Mouse (Mus musculus): ENCODE results near the gene Esyt3. TPM values are rescaled to one million over a fixed set of nuclear protein-coding genes. Genes with fewer than 3 reads are reported as not detected.
A peak's percentile ranks its signal among the peaks of the same experiment; 100 is the strongest.

The Esyt3 gene
- polyA plus RNA-seq, 1 experiment from 2014 or later: 0.35 TPM

DNA sequence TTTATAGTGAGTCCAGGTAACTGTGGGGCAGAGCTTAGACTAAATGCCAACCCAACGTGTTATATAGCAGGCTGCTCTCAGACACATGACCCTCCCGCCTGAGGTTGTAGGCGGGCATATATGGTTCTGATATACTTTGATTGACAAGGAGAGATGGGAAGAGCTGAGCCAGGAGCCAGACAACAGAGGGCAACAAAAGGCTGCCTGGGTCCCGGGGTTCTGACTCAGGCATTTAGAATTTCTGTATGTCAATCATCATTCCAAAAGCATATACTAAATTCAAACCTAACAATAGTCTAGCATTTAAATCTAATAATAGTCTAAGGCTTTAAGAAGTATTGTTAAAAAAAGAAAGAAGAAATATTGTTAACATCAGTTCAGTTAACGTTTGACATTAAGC is 20.8 kb upstream of the Esyt3 start:
- Histone ChIP-seq H3K27ac (no peak overlapping the region), H3K36me3 (replicated peaks) (no peaks in the 10 kb centered on the region), H3K4me3 (no peak overlapping the region), H3K27me3 (ENCODE audit: poor library complexity, severe bottlenecking) (no peaks in the 10 kb centered on the region), H3K9me3 (no peaks in the 10 kb centered on the region), H3K4me1 (0 out of 2 replicates have a peak, but pooled peaks cover 2% of the 10 kb centered on the region)
- WGBS: 78% methylated on average over 5 of the region's 5 CpGs
- no peak for DNase-seq (ENCODE audit: extremely low spot score, low spot score)

DNA sequence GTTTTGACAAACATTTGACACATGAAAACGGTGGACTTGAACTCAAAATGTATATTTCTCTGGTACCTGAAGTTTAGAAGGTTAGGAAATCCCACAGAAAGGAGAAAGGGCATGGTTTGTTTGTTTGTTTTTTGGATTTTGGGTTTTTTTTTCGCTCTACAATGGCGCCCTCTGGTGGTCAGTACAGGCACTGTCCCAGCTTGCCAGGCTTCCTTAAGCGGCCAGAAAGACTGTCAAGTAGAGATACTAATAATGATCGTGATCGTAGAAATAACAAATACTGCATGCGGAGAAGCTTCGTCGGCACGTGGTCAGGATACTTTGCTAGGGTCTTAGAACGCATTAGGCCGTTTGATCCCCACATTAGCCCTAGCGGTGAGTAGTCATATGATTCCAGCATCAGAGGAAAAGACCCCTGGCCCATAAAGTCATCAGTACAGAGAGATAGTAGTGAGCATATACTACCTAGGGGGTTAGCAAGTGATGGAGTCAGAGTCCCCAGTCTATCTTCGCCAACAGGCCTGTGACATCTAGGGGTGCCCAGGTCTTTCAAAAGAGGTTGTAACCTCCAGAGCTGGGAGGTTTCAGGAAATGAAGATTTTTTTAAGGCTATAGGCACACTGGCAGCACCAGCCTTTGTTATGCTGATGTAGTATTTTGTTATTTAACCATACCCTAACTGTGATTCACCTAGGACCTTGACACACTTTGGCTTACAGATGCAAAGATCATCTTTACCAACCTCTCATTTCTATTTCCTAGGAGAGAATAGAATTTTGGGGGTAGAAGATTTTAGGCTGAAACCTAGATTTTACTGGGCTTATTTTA is 18.4 kb upstream of the Esyt3 start:
- 16% methylated on average over 14 of the region's 14 CpGs for WGBS
- no peak overlapping the region for H3K4me3 ChIP-seq
- no peaks in the 10 kb centered on the region for H3K36me3 ChIP-seq (replicated peaks)
- DNase-seq (ENCODE audit: extremely low spot score, low spot score): peak; percentile 49
- H3K27ac ChIP-seq: no peak overlapping the region
- H3K4me1 ChIP-seq: 0 out of 2 replicates have a peak, but pooled peaks cover 2% of the 10 kb centered on the region
- no peaks in the 10 kb centered on the region for H3K27me3 ChIP-seq (ENCODE audit: poor library complexity, severe bottlenecking)
- H3K9me3 ChIP-seq: no peaks in the 10 kb centered on the region

DNA sequence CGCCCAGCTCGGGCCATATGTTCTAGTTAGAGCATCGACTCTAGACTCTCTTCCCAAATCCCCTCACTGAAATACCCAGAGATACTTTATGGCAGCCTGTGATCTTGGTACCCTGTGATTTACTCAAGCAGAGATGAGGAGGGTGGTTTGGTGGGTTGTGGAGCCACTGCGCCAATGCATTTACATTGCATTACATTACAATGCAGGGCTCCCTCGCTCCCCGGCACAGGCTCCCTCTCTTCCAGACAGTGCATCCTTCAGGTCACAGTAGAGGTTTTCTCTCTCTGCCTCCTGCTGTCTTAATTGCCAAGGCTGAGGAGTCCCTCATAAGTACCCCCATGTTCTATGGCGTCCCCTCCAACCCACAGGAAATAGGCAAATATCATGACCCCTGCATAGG is 10.1 kb upstream of the Esyt3 start:
- H3K4me3 ChIP-seq: no peak overlapping the region
- DNase-seq (ENCODE audit: extremely low spot score, low spot score): no peak
- no peaks in the 10 kb centered on the region for H3K27me3 ChIP-seq (ENCODE audit: poor library complexity, severe bottlenecking)
- H3K4me1 ChIP-seq: no peaks in the 10 kb centered on the region
- H3K9me3 ChIP-seq: no peaks in the 10 kb centered on the region
- no peak overlapping the region for H3K27ac ChIP-seq
- no peaks in the 10 kb centered on the region for H3K36me3 ChIP-seq (replicated peaks)
- 79% methylated on average over 7 of the region's 7 CpGs for WGBS

DNA sequence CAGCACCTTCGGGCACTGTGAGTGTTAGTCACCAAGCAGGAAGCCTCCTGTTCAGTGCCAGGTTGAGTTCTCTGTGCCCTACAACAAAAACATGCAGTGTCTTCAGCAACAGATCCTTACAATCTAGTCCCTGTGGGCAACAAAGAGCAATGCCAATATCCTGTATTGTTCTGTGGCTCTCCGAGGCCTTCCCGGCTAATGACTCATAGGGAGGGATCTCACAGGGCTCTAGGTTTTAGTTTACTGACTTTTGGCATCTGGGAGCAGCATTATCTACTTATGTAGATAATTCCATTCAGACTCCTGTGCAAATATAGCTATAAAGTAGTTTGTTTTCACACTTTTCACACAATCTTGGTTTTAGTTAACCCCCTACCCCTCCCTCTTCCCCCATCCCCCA is 7.5 kb upstream of the Esyt3 start:
- Histone ChIP-seq H3K4me1 (no peaks in the 10 kb centered on the region), H3K36me3 (replicated peaks) (no peaks in the 10 kb centered on the region), H3K27ac (no peak overlapping the region), H3K9me3 (no peaks in the 10 kb centered on the region), H3K27me3 (ENCODE audit: poor library complexity, severe bottlenecking) (no peaks in the 10 kb centered on the region), H3K4me3 (no peak overlapping the region)
- 82% methylated on average over 3 of the region's 3 CpGs for WGBS
- no peak for DNase-seq (ENCODE audit: extremely low spot score, low spot score)

DNA sequence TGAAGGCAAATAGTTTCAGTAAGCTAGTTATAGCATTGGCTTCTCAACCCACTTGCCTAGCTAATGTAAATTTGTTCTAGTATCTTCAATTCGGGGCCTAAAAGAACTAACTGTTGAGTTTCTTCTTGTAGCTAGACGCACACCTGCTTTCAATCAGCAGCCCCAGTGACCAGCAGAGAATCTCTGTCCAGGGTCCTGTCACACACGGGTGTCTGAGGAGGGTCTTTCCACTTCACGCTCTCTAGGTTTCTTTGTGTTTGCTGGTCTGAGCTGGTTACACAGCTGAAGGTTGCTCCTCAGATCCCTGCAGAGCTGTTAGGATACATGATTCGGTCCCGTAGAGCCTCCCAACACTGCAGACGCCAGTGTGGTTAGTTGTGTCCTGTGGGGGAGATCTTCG is 4.7 kb upstream of the Esyt3 start:
- Histone ChIP-seq H3K4me1 (peaks cover 7% of the 10 kb centered on the region), H3K9me3 (no peaks in the 10 kb centered on the region), H3K4me3 (no peak overlapping the region), H3K36me3 (replicated peaks) (no peaks in the 10 kb centered on the region), H3K27me3 (ENCODE audit: poor library complexity, severe bottlenecking) (peaks cover 26% of the 10 kb centered on the region), H3K27ac (no peak overlapping the region)
- WGBS: 72% methylated on average over 8 of the region's 8 CpGs
- no peak for DNase-seq (ENCODE audit: extremely low spot score, low spot score)

DNA sequence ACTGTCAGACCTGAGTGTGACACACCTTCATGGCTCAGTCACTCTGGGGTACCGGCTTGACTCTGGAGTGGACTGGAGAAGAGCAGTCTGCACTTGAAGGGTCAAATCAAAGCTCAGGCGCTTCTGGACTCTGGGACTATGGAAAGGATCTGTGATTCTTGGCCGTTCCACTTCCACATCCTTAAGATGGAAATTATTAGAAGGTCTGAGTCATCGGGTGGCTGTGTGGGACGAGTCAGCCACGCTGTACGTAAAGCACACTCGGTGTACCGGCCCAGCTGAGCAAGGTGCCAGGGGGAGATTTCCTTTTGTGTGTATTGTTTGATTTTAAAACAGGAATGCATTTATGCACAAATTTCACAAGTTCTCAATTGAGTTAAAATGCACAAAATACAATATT is 3.6 kb upstream of the Esyt3 start:
- Histone ChIP-seq H3K36me3 (replicated peaks) (no peaks in the 10 kb centered on the region), H3K9me3 (no peaks in the 10 kb centered on the region), H3K27me3 (ENCODE audit: poor library complexity, severe bottlenecking) (peaks cover 38% of the 10 kb centered on the region), H3K27ac (no peak overlapping the region), H3K4me1 (peaks cover 18% of the 10 kb centered on the region), H3K4me3 (no peak overlapping the region)
- no peak for DNase-seq (ENCODE audit: extremely low spot score, low spot score)
- 90% methylated on average over 9 of the region's 9 CpGs for WGBS

DNA sequence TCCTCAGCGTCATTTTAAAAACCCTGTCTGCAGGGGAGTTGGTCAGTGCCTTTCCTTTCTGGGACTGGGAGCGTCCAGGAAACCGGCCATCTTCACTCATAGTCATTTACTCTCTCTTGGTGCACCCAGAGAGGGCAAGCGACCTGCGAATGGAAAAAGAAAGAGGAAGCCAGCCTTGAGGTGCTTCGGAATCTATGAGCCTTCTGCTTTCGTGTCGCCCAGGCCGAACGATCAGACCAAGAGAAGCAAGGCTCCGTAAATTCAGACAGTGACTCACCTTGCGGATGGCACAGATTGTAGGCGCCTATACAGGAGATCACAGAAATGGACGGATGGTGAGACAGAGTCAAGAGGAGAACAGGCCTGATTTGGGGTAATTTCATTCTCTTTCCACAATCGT is 655 bp upstream of the Esyt3 start:
- Histone ChIP-seq H3K27ac (no peak overlapping the region), H3K4me1 (peaks cover 29% of the 10 kb centered on the region), H3K27me3 (ENCODE audit: poor library complexity, severe bottlenecking) (peaks cover 67% of the 10 kb centered on the region), H3K9me3 (no peaks in the 10 kb centered on the region), H3K36me3 (replicated peaks) (no peaks in the 10 kb centered on the region), H3K4me3 (no peak overlapping the region)
- 92% methylated on average over 15 of the region's 15 CpGs for WGBS
- no peak for DNase-seq (ENCODE audit: extremely low spot score, low spot score)

DNA sequence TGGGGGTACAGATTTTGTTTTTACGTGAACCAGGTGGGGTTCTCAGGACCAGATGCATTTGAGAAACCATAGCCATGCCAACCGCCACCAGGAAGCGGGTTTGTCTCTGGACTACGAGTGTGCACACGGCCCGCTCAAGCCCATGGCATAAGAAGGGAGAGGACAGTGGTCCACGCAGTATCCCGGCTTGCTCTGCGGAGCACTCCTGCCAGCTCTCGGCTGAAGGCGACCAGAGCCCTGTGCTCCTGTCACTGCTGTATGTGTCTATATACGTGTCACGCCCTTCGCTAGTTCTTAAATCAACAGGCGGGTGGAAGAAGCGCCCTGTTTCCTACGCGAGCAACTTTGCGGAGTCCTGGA is 816 bp downstream of the Esyt3 start:
- H3K4me1 ChIP-seq: peaks cover 29% of the 10 kb centered on the region
- peaks cover 67% of the 10 kb centered on the region for H3K27me3 ChIP-seq (ENCODE audit: poor library complexity, severe bottlenecking)
- H3K36me3 ChIP-seq (replicated peaks): no peaks in the 10 kb centered on the region
- H3K9me3 ChIP-seq: no peaks in the 10 kb centered on the region
- WGBS: 5% methylated on average over 19 of the region's 19 CpGs
- H3K4me3 ChIP-seq: peak overlapping the region; percentile 60
- 0 out of 2 replicates have a peak overlapping the region, but pooled peaks have one; percentile 37 for H3K27ac ChIP-seq
- peak; percentile 32 for DNase-seq (ENCODE audit: extremely low spot score, low spot score)

DNA sequence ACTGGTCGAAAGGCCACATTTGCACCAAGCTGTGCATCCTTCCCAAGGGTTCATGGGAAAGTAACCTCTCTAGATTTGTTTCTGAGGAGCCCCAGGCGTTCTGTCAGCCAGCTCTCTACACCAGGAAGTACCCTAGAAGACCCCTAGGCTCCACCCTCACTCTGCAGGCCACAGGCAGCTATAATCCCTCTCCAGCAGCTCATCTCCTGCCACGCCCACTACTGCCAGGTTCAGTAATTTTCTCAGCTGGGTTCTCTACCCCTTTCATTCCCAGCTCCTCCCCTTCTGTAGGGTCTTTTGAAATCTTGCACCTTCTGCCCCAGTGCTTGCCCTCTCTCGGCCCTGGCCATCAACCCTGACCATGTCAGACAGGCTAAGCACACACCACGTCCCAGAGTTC is 2.4 kb downstream of the Esyt3 start:
- no peaks in the 10 kb centered on the region for H3K9me3 ChIP-seq
- DNase-seq (ENCODE audit: extremely low spot score, low spot score): no peak
- no peak overlapping the region for H3K27ac ChIP-seq
- H3K36me3 ChIP-seq (replicated peaks): no peaks in the 10 kb centered on the region
- peaks cover 67% of the 10 kb centered on the region for H3K27me3 ChIP-seq (ENCODE audit: poor library complexity, severe bottlenecking)
- no peak overlapping the region for H3K4me3 ChIP-seq
- H3K4me1 ChIP-seq: peaks cover 29% of the 10 kb centered on the region
- 22% methylated on average over 5 of the region's 5 CpGs for WGBS

DNA sequence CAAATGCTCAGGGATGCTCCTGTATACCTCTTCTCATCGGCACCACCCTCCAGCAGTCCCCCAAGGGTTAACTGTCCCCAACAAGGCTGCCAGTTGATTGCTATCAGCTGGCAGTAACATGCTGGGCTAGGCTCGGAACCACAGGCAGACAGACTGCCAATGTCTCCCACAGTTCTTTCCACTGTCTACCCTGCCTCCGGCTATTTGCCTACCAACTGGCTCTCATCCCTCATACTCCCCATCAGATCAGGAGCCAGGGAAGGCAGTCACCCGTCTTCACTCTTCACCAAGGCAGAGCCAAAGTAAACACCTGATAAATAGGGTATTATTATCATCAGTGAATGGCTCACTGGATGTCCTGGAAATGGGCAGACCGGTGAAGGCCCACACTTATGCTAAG is 3.6 kb downstream of the Esyt3 start:
- no peaks in the 10 kb centered on the region for H3K9me3 ChIP-seq
- WGBS: 76% methylated on average over 5 of the region's 5 CpGs
- peaks cover 58% of the 10 kb centered on the region for H3K27me3 ChIP-seq (ENCODE audit: poor library complexity, severe bottlenecking)
- DNase-seq (ENCODE audit: extremely low spot score, low spot score): no peak
- no peak overlapping the region for H3K4me3 ChIP-seq
- no peak overlapping the region for H3K27ac ChIP-seq
- H3K4me1 ChIP-seq: peaks cover 29% of the 10 kb centered on the region
- no peaks in the 10 kb centered on the region for H3K36me3 ChIP-seq (replicated peaks)

DNA sequence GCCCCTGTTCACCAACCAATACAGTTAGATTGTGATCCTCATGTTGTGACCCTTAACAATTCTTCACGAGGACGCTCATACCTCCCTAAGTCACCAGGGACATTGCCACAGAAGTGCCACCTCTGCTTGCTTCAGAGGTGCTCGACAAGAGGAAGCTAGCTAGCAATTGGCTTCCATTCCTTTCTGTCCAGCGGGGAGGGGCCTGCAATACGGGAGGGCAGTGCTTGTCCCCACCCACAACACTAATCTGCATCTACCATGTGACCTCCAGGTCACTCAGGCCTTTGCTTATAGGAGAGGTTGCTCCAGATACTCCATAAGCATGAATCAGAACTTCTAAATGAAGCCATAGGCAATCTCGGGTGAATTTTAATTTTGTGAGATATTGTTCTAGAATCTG is 5.0 kb downstream of the Esyt3 start:
- no peaks in the 10 kb centered on the region for H3K36me3 ChIP-seq (replicated peaks)
- peaks cover 26% of the 10 kb centered on the region for H3K4me1 ChIP-seq
- DNase-seq (ENCODE audit: extremely low spot score, low spot score): no peak
- H3K9me3 ChIP-seq: no peaks in the 10 kb centered on the region
- no peak overlapping the region for H3K4me3 ChIP-seq
- 67% methylated on average over 6 of the region's 6 CpGs for WGBS
- H3K27ac ChIP-seq: no peak overlapping the region
- H3K27me3 ChIP-seq (ENCODE audit: poor library complexity, severe bottlenecking): peaks cover 44% of the 10 kb centered on the region

DNA sequence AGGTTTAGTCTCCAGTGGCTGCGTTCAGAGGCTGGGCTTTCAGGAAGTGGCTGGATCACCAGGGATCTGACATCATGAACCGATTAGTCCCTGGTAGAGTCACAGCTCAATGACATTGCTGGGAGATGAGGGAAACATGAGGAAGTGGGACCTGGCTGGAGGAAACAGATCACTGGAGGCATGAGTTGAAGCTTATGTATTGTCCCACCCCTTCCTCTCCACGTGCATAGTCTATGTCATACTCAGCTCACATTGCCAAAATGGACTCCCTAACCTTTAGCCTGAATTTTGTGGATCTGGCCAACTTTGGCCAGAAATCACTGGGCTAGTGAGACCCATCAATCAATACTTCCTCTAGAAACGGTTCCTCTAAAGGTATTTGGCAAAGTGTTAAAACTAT is 5.4 kb downstream of the Esyt3 start:
- no peak overlapping the region for H3K4me3 ChIP-seq
- peaks cover 21% of the 10 kb centered on the region for H3K4me1 ChIP-seq
- no peak overlapping the region for H3K27ac ChIP-seq
- H3K36me3 ChIP-seq (replicated peaks): no peaks in the 10 kb centered on the region
- 85% methylated on average over 4 of the region's 4 CpGs for WGBS
- no peaks in the 10 kb centered on the region for H3K9me3 ChIP-seq
- DNase-seq (ENCODE audit: extremely low spot score, low spot score): no peak
- peaks cover 40% of the 10 kb centered on the region for H3K27me3 ChIP-seq (ENCODE audit: poor library complexity, severe bottlenecking)

DNA sequence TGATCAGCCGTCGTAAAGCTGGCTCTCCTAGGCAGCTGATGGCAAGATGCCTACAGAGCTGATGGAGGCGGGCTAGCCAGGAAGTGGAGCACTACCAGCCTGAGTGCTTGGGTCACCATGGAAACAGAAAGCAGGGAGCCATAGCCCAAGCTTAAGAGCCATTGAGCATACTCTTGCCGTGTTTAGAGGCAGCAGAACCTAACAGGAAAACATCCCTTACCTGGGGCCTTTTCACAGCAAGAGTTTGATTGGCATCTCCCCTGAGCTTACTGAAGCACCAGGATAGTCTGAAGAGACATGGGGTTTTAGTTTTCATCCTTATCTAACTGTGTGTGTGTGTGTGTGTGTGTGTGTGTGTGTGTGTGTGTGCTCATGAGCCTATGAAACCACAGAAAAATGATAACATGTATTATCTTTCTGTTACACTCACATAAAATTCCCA is 13.0 kb downstream of the Esyt3 start:
- WGBS: 47% methylated on average over 4 of the region's 4 CpGs
- H3K36me3 ChIP-seq (replicated peaks): no peaks in the 10 kb centered on the region
- no peaks in the 10 kb centered on the region for H3K27me3 ChIP-seq (ENCODE audit: poor library complexity, severe bottlenecking)
- no peak overlapping the region for H3K4me3 ChIP-seq
- DNase-seq (ENCODE audit: extremely low spot score, low spot score): no peak
- H3K27ac ChIP-seq: no peak overlapping the region
- H3K9me3 ChIP-seq: no peaks in the 10 kb centered on the region
- 0 out of 2 replicates have a peak, but pooled peaks cover 2% of the 10 kb centered on the region for H3K4me1 ChIP-seq
